Mouse (Mus musculus) MEL (cell line): ENCODE data around the gene Mum1. TPM values are rescaled to one million over a fixed set of nuclear protein-coding genes. Genes with fewer than 3 reads are reported as not detected.

Experiments
- DNase-seq: peaks from one replicate; pipeline ENCODE4 v3.0.0; 2011; ENCODE audit warnings: low read depth, low spot score
- H3K27ac ChIP-seq: 2 replicates; pipeline ENCODE4 v1.5.1; 2012; ENCODE audit warnings: low read depth, mild to moderate bottlenecking, control low read depth, low read length, moderate library complexity; ENCODE audit not compliant: control insufficient read depth
- H3K27me3 ChIP-seq, 2 experiments: fragments of 150-350 bp in 1 of 2; sonication (generic) in 1 of 2; 2 replicates each; pipeline ENCODE4 v1.6.1; 2012; ENCODE audit warnings: low read length in 2 of 2, mild to moderate bottlenecking in 2 of 2, improper control_type of control experiment in 1 of 2, moderate library complexity in 1 of 2; ENCODE audit not compliant: insufficient read depth in 2 of 2, control insufficient read depth in 1 of 2
- H3K36me3 ChIP-seq, 2 experiments: 2 replicates each; pipeline ENCODE4 v1.6.1; 2012 to 2014; ENCODE audit warnings: low read length in 2 of 2, improper control_type of control experiment in 1 of 2, inconsistent platforms in 1 of 2, mild to moderate bottlenecking in 1 of 2; ENCODE audit not compliant: insufficient read depth in 2 of 2, control insufficient read depth in 1 of 2
- H3K4me1 ChIP-seq, 2 experiments: fragments of 150-350 bp in 1 of 2; sonication (generic) in 1 of 2; 2 replicates each; pipeline ENCODE4 v1.6.1; 2012; ENCODE audit warnings: low read length in 2 of 2, improper control_type of control experiment in 1 of 2, mild to moderate bottlenecking in 1 of 2; ENCODE audit not compliant: insufficient read depth in 2 of 2, control insufficient read depth in 1 of 2
- H3K4me3 ChIP-seq, 2 experiments: fragments of 150-350 bp in 1 of 2; sonication (generic) in 1 of 2; 2 replicates each; pipeline ENCODE4 v1.5.1; 2012; ENCODE audit warnings: low read depth in 2 of 2, low read length in 2 of 2, mild to moderate bottlenecking in 2 of 2, moderate library complexity in 2 of 2, control low read depth in 1 of 2, improper control_type of control experiment in 1 of 2; ENCODE audit not compliant: control insufficient read depth in 1 of 2, insufficient read depth in 1 of 2
- H3K79me2 ChIP-seq: 2 replicates; pipeline ENCODE4 v1.6.1; 2012; ENCODE audit warnings: mild to moderate bottlenecking, low read length, moderate library complexity; ENCODE audit not compliant: control insufficient read depth, poor library complexity, insufficient read depth
- H3K9ac ChIP-seq: 2 replicates; pipeline ENCODE4 v1.6.1; 2012; ENCODE audit warnings: low read depth, mild to moderate bottlenecking, control low read depth, low read length, moderate library complexity; ENCODE audit not compliant: control insufficient read depth, poor library complexity, severe bottlenecking
- H3K9me3 ChIP-seq: fragments of 150-350 bp; sonication (generic); replicated peaks from 2 replicates; pipeline ENCODE4 v1.6.1; 2012; ENCODE audit warnings: mild to moderate bottlenecking, low read length, improper control_type of control experiment, moderate library complexity; ENCODE audit not compliant: insufficient read depth
- CHD1 ChIP-seq: IDR thresholded peaks from 2 replicates; pipeline ENCODE4 v1.6.1; 2012; ENCODE audit warnings: low read depth, mild to moderate bottlenecking, inconsistent platforms, low read length, improper control_type of control experiment
- CTCF ChIP-seq, 3 experiments: IDR thresholded peaks in 2 of 3; conservative IDR thresholded peaks in 1 of 3; 2 replicates each; pipeline ENCODE4 v1.5.1; 2011 to 2012; ENCODE audit warnings: low read length in 3 of 3, low read depth in 2 of 3, mild to moderate bottlenecking in 2 of 3, improper control_type of control experiment in 1 of 3, inconsistent platforms in 1 of 3, mixed read lengths in 1 of 3, moderate library complexity in 1 of 3; ENCODE audit not compliant: control insufficient read depth in 1 of 3, insufficient read depth in 1 of 3, poor library complexity in 1 of 3, severe bottlenecking in 1 of 3
- E2F4 ChIP-seq: IDR thresholded peaks from 2 replicates; pipeline ENCODE4 v1.6.1; 2011; ENCODE audit warnings: low read depth, low read length, improper control_type of control experiment, borderline replicate concordance
- ETS1 ChIP-seq: IDR thresholded peaks from 2 replicates; pipeline ENCODE4 v1.6.1; 2012; ENCODE audit warnings: low read depth, mild to moderate bottlenecking, inconsistent platforms, low read length, improper control_type of control experiment, moderate library complexity
- GATA1 ChIP-seq: IDR thresholded peaks from 2 replicates; pipeline ENCODE4 v1.6.1; 2011; ENCODE audit warnings: low read depth, low read length, improper control_type of control experiment
- HCFC1 ChIP-seq: IDR thresholded peaks from 2 replicates; pipeline ENCODE4 v1.6.1; 2012; ENCODE audit warnings: low read depth, mild to moderate bottlenecking, inconsistent platforms, low read length, improper control_type of control experiment, moderate library complexity
- JUND ChIP-seq: IDR thresholded peaks from 2 replicates; pipeline ENCODE4 v1.6.1; 2011; ENCODE audit warnings: low read depth, mild to moderate bottlenecking, improper control_type of control experiment, low read length
- KAT2A ChIP-seq: conservative IDR thresholded peaks from 2 replicates; pipeline ENCODE4 v1.6.1; 2012; ENCODE audit warnings: low read depth, low read length, improper control_type of control experiment, inconsistent platforms
- MAFK ChIP-seq: IDR thresholded peaks from 2 replicates; pipeline ENCODE4 v1.6.1; 2011; ENCODE audit warnings: low read depth, mild to moderate bottlenecking, low read length, improper control_type of control experiment, borderline replicate concordance
- MAZ ChIP-seq: IDR thresholded peaks from 2 replicates; pipeline ENCODE4 v1.6.1; 2012; ENCODE audit warnings: low read depth, mild to moderate bottlenecking, inconsistent platforms, low read length, improper control_type of control experiment
- MYB ChIP-seq: IDR thresholded peaks from 2 replicates; pipeline ENCODE4 v1.6.1; 2011; ENCODE audit warnings: mild to moderate bottlenecking, low read depth, low read length, improper control_type of control experiment
- NELFE ChIP-seq: IDR thresholded peaks from 2 replicates; pipeline ENCODE4 v1.6.1; 2011; ENCODE audit warnings: low read depth, low read length, improper control_type of control experiment
- RAD21 ChIP-seq: IDR thresholded peaks from 2 replicates; pipeline ENCODE4 v1.6.1; 2011; ENCODE audit warnings: mild to moderate bottlenecking, low read depth, low read length, improper control_type of control experiment
- RCOR1 ChIP-seq: IDR thresholded peaks from 2 replicates; pipeline ENCODE4 v1.6.1; 2012; ENCODE audit warnings: low read depth, mild to moderate bottlenecking, inconsistent platforms, low read length, improper control_type of control experiment
- SIN3A ChIP-seq: IDR thresholded peaks from 2 replicates; pipeline ENCODE4 v1.6.1; 2012; ENCODE audit warnings: low read length, improper control_type of control experiment, inconsistent platforms
- TCF12 ChIP-seq: IDR thresholded peaks from 2 replicates; pipeline ENCODE4 v1.6.1; 2014; ENCODE audit warnings: low read depth, mild to moderate bottlenecking, inconsistent platforms, low read length, improper control_type of control experiment, moderate library complexity
- ZC3H11A ChIP-seq: IDR thresholded peaks from 2 replicates; pipeline ENCODE4 v1.6.1; 2012; ENCODE audit warnings: low read depth, mild to moderate bottlenecking, inconsistent platforms, low read length, improper control_type of control experiment
- ZKSCAN1 ChIP-seq: IDR thresholded peaks from 2 replicates; pipeline ENCODE4 v1.6.1; 2012; ENCODE audit warnings: low read depth, mild to moderate bottlenecking, inconsistent platforms, low read length, improper control_type of control experiment, moderate library complexity
- ZMIZ1 ChIP-seq: IDR thresholded peaks from 2 replicates; pipeline ENCODE4 v1.6.1; 2012; ENCODE audit warnings: low read depth, mild to moderate bottlenecking, inconsistent platforms, low read length, improper control_type of control experiment, moderate library complexity
- ZNF384 ChIP-seq: IDR thresholded peaks from 2 replicates; pipeline ENCODE4 v1.6.1; 2012; ENCODE audit warnings: low read depth, mild to moderate bottlenecking, inconsistent platforms, low read length, improper control_type of control experiment
- polyA plus RNA-seq, 2 experiments: library from polyadenylated mRNA; stranded (reverse) in 1 of 2; unstranded in 1 of 2; fragments of >175 nt in 1 of 2; fragments of >200 nt in 1 of 2; gene quantifications; 2 replicates each; pipeline versions ENCODE4 v1.2.1 to v1.2.4; 2012; ENCODE audit warnings: low replicate concordance in 2 of 2, low read depth in 1 of 2; ENCODE audit not compliant: insufficient read length in 2 of 2, insufficient read depth in 1 of 2, missing spikeins in 1 of 2
- total RNA-seq: library from RNA; depleted of rRNA; stranded (reverse); fragments of 300-350 nt; gene quantifications from 2 replicates; pipeline ENCODE4 v1.2.3, GENCODE M21; 2012

Gene Mum1
- total and polyA plus RNA-seq, 3 experiments = 34.0 to 55.2 (median 35.3) TPM

DNA sequence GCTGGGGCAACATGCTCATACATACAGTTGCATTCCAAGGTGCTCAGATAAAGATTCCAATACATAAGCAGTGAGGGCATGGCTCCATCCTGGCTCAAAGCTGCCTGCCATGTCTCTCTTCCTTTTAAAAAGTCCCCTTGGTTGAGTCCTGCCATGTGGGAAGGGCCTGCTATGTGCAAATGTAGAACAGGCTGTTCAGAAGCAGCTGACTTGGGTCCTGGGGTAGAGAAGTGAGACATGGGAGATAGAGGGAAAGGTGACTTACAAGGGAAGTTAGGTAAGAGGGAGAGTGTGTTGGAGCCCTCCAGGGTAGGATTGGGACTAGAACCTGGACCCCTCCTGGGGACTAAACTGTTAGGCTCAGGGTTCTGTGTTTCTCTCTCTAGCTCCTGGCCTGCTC lies 25.8 kb downstream of the Mum1 start:
- TF ChIP-seq KAT2A (no peak), CTCF (IDR thresholded peaks at IDR 0.05 in 2 of 3, conservative IDR thresholded peaks at IDR 0.05 in 1 of 3; ENCODE audit: control insufficient read depth in 1 of 3, insufficient read depth in 1 of 3, low read depth in 2 of 3, low read length in 3 of 3, poor library complexity in 1 of 3, severe bottlenecking in 1 of 3) (no peak), MAZ (no peak), GATA1 (no peak), RAD21 (no peak), ETS1 (no peak), ZC3H11A (no peak), ZNF384 (no peak), RCOR1 (no peak), JUND (no peak), HCFC1 (no peak), E2F4 (no peak), ZMIZ1 (no peak), MAFK (no peak), NELFE (no peak)
- H3K4me3 ChIP-seq = no peak overlapping the region
- no peak overlapping the region for H3K27ac ChIP-seq
- no peak for DNase-seq
- H3K9me3 ChIP-seq = no peaks in the 10 kb centered on the region
- H3K27me3 ChIP-seq = no peaks in the 10 kb centered on the region
- H3K36me3 ChIP-seq = no peaks in the 10 kb centered on the region; a peak in 2 of 4 replicates
- no peak overlapping the region for H3K9ac ChIP-seq
- peaks cover 20% of the 10 kb centered on the region for H3K79me2 ChIP-seq
- H3K4me1 ChIP-seq = peaks cover 0 to 3% of the 10 kb centered on the region in 2 experiments; a peak in 1 of 4 replicates

DNA sequence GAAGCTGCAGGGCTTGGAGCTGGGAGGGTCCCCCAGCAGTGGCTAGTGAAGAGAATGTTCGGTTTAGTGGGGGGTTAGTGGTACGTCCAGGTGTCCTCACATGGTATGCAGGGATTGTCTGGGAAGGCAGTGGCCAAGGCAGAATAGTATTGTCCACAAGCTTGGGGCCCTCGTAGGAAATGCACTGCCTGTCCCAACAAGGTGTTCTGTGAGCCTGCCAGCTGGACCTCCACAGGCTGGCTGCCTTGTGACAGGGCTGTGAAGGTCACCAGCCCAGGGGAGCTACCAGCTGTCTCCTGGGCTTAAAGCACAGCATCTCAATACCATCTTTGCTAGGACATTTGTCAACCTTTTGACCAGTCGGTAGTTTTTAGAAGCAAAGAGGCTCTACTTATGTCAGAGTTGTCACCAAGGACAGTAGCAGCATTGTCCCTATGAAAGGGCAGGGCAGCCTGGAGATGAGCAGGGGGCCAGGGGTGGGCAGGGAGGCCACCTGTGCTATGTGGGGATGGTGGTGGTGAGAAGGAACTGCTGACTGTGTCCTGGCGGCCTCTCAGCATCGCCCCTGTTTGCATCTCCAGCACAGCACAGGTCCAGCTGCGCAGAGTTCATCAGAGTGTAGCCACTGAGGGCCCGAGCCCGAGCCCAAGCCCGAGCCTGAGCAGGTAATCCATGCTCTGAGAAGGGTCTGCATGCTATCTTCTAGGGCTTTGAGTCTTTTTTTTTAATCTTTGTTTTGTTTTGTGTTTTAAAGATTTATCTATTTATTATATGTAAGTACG lies 26.4 kb downstream of the Mum1 start:
- H3K9me3 ChIP-seq = no peaks in the 10 kb centered on the region
- H3K4me1 ChIP-seq = peaks cover 0 to 3% of the 10 kb centered on the region in 2 experiments; a peak in 1 of 4 replicates
- no peak for DNase-seq
- peaks cover 20% of the 10 kb centered on the region for H3K79me2 ChIP-seq
- no peak overlapping the region for H3K27ac ChIP-seq
- H3K4me3 ChIP-seq = no peak overlapping the region
- H3K27me3 ChIP-seq = no peaks in the 10 kb centered on the region
- H3K36me3 ChIP-seq = no peaks in the 10 kb centered on the region; a peak in 2 of 4 replicates
- H3K9ac ChIP-seq = no peak overlapping the region
- TF ChIP-seq MAZ (no peak), KAT2A (no peak), SIN3A (no peak), ZC3H11A (no peak), CHD1 (no peak), ZMIZ1 (no peak), HCFC1 (no peak), MYB (no peak), TCF12 (no peak), ZKSCAN1 (no peak), JUND (no peak), RCOR1 (no peak)
